Mouse (Mus musculus) right cerebral cortex, postnatal 14 days (tissue): ENCODE data around the gene Styx.
"Not testable (repeated sequence)": the region's sequence is repeated elsewhere in the genome, so short reads cannot be mapped to it uniquely, and the experiment has no call there.

Experiments used
- DNase-seq: peaks from one replicate; pipeline ENCODE4 v3.0.0; 2022

Gene Styx

GRCm38 (mm10) chr14:45364211-45365195, 13.6 kb downstream of the Styx start:
- no peak for DNase-seq

- no peak for DNase-seq
Observed at GRCm38 (mm10) chr14:45365196-45365587, 14.3 kb downstream of the Styx start.

- no peak for DNase-seq
Observed at GRCm38 (mm10) chr14:45378771-45379170, 27.9 kb downstream of the Styx start.

- DNase-seq, result no peak
Observed at GRCm38 (mm10) chr14:45380756-45381155, 29.9 kb downstream of the Styx start.

- no peak for DNase-seq
Observed at GRCm38 (mm10) chr14:45382912-45383311, 32.0 kb downstream of the Styx start.

- DNase-seq, result no peak
Observed at GRCm38 (mm10) chr14:45385596-45385995, 34.7 kb downstream of the Styx start.

- DNase-seq, result no peak
Observed at GRCm38 (mm10) chr14:45387480-45387879, 36.6 kb downstream of the Styx start.

GRCm38 (mm10) chr14:45388345-45389181, 37.7 kb downstream of the Styx start:
- peak; percentile 89 for DNase-seq

GRCm38 (mm10) chr14:45389194-45389593, 38.3 kb downstream of the Styx start:
- DNase-seq, result no peak

- DNase-seq, result no peak
Observed at GRCm38 (mm10) chr14:45399836-45400235, 48.9 kb downstream of the Styx start.

GRCm38 (mm10) chr14:45403651-45404050, 52.8 kb downstream of the Styx start:
- no peak for DNase-seq

GRCm38 (mm10) chr14:45404813-45405212, 53.9 kb downstream of the Styx start, which contains the start of gene Gnpnat1:
Gene Gnpnat1 (minus strand): TSS chr14:45404913.
- DNase-seq, result not testable (repeated sequence)

GRCm38 (mm10) chr14:45416265-45416664, 65.4 kb downstream of the Styx start:
- DNase-seq, result no peak

- DNase-seq, result no peak
Observed at GRCm38 (mm10) chr14:45418553-45418952, 67.7 kb downstream of the Styx start.

GRCm38 (mm10) chr14:45419323-45419722, 68.4 kb downstream of the Styx start:
- no peak for DNase-seq

GRCm38 (mm10) chr14:45422371-45422770, 71.5 kb downstream of the Styx start:
- DNase-seq, result no peak

- no peak for DNase-seq
Observed at GRCm38 (mm10) chr14:45423220-45423619, 72.3 kb downstream of the Styx start.

GRCm38 (mm10) chr14:45430066-45430842, 79.4 kb downstream of the Styx start:
- no peak for DNase-seq

- no peak for DNase-seq
Observed at GRCm38 (mm10) chr14:45432003-45432402, 81.1 kb downstream of the Styx start.

- no peak for DNase-seq
Observed at GRCm38 (mm10) chr14:45434220-45434619, 83.3 kb downstream of the Styx start.

GRCm38 (mm10) chr14:45438250-45438930, 87.5 kb downstream of the Styx start:
- DNase-seq, result no peak

- DNase-seq, result no peak
Observed at GRCm38 (mm10) chr14:45438931-45439275, 88.0 kb downstream of the Styx start.
